Mouse (Mus musculus): ENCODE measurements at regions not wholly inside any gene's neighbourhood (a gene's known extent, or its start where the extent isn't known, plus 50 kb on each side); places are given as distances from the start of the nearest gene placed in this dataset.

DNA sequence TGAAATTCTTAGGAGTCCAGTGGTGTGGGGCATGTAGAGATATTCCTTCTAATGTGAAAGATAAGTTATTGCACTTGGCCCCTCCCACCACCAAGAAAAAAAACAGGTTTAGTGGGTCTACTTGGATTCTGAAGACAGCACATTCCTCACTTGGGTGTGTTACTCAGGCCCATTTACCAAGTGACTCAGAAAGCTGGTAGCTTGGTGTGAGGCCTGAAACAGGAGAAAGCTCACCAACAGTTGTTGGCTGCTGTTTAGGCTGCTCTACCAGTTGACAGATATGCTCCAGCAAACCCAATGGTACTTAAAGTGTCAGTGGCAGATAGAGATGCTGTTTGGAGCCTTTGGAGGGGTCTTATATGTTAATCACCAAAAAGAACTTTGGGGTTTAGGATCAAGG lies 207.8 kb upstream of the Gm11042 start:
- DNase-seq (ENCODE audit: low read depth, low spot score), result no peak

DNA sequence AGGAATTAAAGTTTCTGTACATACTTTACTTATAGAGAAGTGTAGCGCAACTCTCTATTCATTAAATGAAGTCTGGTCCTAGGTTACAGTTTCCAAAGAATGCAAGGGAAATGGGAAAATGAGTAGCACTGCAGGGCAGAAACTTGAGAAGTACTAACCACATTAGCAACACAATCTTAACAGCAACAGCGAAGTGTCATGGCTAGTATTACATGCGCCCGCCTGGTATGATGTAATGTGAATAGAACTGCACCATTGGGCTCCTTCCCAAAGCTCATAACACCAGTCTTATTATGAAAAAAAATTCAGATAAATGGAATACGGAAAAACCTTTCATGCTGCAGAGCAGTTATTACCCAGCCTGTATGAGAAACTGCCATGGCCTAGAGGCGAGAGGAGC lies 201.8 kb upstream of the Gm11042 start:
- no peak for DNase-seq (ENCODE audit: low read depth, low spot score)

DNA sequence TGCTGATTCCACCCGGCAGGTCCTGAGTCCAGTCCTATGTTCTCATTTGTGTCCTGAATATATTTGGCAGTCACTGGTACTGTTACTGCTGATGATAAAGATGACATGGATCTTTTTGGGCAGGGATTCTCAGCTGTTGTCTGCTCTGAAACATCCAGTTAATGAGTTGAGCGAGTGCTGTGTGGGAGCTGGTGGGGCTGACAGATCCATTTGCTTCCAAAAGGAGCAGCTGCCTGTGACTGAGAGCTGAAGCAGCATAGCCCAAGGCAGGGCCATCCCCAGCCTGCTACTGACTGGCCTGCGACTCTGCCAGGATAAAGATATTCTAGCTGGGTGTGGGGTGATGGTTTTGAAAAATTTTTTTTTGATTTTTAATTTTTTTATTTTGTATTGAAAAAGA lies 200.3 kb upstream of the Gm11042 start:
- no peak for DNase-seq (ENCODE audit: low read depth, low spot score)

DNA sequence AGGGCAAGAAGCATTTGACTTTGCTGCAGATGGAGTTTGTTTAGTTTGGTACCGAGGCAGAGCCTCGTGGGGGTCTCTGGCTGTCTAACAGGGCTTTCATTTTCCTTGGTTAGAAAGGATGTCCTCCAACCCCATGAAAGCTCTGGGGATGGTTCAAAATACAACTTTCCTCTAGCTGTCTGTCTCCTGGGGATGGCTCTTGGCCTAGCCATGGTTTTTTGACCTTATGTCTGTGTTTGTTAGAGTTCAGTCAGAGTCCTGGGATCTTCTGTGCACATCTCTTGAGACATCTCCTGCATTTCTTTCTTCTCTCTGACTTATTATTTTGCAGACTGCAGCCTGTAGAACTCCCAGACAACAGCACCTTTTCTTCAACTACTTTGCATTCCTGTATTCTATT lies 186.6 kb upstream of the Gm11042 start:
- DNase-seq (ENCODE audit: low read depth, low spot score), result no peak

DNA sequence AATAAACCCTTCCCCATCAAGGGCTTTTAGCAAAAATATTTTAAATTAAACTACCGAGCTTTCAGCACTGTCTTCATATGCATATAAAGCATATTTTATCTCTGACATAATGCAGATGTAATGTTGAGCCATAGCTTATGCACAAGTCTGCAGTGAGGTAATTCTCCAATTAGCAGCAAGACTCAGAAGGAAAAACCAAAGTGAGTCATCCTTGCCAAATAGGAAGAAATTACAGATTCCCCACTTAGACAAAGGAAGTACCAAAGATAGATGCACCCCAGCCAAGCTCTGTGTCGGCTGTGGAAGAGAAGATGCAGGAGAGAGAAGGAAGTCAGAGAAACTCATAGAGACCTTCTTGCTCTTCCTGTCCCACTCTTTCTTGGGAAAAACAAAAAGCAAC lies 161.4 kb upstream of the Gm11042 start:
- DNase-seq (ENCODE audit: low read depth, low spot score), result no peak

DNA sequence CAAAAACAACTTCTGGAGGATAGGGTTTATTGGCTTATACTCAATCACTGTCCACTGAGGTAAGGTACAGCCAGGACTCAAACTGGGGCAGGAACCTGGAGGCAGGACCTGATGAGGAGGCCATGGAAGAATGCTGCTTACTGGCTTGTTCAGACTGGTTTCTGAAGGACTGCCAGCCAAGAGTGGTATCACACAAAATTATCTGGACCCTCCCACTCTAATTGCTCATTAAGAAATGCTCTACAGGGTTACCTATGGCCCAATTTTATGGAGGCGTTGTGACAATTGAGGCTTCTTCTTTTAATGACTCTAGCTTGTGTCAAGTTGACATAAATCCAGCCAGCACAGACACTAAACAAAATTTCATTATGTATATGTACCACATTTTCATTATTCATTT lies 158.5 kb upstream of the Gm11042 start:
- no peak for DNase-seq (ENCODE audit: low read depth, low spot score)

DNA sequence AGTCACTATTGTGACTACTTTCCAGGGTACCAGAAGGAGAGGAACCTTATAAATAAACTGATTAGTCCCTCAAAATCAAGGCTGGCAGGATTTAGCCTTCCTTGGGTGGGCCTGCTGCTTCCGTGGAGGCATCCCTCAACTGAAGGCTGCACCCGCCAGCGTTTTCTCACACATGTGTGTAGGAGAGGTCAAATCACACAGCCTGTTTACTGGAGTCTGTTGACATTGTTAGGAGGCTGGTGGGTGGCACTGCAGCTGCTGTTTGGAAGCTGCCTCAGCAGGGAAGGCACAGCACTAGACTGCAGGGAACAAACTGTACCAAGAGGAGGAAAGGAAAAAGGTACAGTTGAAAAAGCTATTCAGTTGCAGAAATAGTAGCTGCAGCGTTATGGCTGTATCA lies 142.3 kb upstream of the Gm11042 start:
- no peak for DNase-seq (ENCODE audit: low read depth, low spot score)

DNA sequence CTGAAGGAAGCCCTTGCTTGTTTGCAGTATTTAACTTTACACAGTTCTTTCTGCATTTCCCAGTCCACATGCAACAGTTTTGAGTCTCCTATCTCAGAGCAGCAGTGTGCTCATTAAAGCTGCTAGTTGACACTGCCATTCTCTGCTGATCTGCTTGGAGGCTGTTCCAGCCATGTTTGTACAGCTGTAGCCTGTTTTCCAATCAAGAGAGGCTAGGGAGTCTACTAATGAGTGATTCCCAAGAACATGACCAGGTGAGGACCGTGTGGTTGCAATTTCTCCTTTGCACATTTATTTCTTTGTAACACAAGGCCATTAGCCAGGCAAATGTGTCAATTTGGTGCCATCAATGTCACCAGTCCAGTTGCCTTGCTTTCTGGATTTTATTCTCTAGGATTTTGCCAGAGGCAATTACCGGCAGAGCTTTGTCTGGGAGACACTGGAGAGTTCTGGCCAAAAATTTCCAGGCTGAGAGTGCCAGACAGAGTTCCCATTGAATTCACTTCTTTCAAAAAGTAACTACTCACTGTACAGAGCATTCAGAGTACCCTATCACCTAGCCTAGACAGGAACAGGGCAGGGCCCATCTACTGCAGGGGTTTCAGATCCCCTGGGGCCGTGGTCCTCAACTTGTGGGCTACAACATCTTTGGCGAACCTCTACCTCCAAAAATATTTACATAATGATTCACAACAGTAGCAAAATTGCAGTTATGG lies 136.3 kb upstream of the Gm11042 start:
- DNase-seq (ENCODE audit: low read depth, low spot score), result no peak

DNA sequence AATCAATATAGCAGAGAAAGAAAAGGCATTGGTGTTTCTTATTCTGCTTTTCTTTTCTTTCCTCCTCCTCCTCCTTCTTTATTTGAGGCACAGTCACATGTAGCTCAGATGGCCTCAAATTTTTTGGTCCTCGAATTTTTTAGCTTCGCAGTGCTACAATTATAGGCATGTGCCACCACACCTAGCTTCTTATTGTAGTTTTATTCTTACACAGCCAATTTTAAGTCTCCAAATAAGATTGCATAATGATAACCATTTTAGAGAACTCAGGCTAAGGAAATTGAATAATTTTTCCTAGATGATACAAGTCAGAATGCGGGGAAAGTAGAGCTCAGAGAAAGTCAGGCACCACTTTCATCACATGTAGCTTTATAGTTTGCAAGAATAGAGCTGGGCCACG lies 132.1 kb upstream of the Gm11042 start:
- no peak for DNase-seq (ENCODE audit: low read depth, low spot score)

DNA sequence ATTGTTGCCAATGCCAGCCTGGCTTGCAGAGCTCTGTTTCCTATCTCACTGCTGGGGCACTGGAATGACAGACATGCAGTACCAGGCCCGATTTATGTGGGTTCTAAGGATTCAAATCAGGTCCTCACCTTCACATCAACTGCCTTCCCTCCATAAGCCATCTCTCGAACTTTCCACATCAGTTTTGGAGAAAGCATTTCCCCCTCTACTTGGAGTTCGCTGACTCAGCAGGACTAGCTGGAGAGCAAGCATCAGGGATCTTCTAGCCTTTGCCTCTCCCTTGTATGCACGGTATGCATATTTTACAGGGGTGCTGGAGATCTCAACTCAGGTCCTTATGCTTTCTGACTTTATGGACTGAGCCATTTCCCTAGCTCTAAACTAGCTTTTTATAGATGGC lies 118.7 kb upstream of the Gm11042 start:
- DNase-seq (ENCODE audit: low read depth, low spot score), result no peak

DNA sequence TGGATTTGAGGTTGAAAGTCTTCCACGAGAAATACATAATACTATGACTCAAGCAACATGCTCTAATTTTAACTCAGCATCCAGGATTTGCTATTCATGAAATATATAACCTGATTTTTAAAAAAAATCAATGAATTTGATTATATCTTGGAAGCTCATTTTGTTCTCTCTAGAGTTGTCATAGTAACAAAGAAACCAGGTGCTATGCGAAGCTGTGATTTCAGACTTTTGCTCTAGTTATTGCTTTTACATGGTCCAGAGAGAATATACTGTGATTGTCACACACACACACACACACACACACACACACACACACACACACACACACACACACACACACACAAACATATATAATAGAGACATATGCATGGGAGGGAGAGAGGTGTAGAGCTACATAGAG lies 98.5 kb upstream of the Gm11042 start:
- DNase-seq (ENCODE audit: low read depth, low spot score), result no peak

DNA sequence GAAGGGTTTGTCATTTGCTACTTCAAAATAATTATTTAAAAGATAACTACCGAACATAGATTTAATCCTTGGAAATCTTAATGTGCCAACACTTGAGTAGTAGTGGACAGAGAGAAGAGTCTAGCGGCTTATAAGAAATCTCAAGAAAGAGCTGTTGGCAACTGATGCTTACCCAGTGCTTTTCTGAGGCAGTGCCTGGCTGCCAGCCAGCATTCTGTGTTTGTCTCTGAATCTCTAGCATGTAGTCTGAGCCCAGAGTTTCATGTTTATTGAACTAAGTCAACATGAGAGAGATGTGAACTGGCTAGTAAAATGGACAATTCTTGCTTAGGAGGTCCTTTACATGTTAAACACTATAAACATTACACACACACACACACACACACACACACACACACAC lies 94.3 kb upstream of the Gm11042 start:
- no peak for DNase-seq (ENCODE audit: low read depth, low spot score)

DNA sequence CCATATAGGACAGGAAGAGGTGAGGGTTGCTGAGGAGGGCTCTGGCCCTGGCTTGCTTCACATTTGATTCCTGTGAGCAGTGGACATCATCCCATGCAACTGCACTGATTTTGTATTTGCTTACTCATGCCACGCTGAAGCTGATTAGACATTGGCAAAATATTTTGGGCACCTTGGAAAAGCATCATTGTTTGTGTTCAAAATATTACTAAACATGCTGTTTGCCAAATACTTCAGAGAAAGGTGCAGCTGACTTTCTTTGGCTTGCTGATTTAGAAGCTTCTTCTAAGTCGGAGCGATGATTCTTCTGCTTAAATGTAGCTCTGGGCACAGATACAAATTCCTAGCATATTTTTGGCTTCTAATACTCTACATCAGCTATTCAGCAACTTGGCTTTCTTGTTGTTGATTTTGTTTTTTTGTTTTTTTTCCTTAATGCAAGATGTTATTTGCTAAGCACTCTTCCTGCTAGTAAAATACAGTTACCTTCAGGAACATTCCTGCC lies 91.4 kb upstream of the Gm11042 start:
- no peak for DNase-seq (ENCODE audit: low read depth, low spot score)

DNA sequence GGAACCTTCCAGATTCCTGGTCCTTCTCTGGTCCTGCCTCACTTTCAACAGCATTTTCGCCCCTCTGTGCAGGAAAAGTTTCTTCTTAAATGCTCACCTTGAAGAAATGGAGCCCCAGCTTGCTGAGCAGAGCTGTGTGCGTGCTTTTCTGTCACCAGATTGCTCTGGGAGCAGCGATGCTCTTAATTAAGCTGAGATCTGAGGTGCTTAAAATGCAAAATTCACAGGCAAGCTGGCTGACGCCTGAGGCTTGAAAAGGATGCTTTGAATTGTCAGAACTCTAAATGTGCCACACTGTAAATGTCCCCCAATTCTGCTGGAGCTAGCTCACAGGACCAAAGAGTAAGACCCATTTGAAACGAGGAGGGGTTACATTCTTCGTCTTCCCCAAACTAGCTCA lies 73.6 kb upstream of the Gm11042 start:
- DNase-seq (ENCODE audit: low read depth, low spot score), result no peak
